In the genomic region with DNA sequence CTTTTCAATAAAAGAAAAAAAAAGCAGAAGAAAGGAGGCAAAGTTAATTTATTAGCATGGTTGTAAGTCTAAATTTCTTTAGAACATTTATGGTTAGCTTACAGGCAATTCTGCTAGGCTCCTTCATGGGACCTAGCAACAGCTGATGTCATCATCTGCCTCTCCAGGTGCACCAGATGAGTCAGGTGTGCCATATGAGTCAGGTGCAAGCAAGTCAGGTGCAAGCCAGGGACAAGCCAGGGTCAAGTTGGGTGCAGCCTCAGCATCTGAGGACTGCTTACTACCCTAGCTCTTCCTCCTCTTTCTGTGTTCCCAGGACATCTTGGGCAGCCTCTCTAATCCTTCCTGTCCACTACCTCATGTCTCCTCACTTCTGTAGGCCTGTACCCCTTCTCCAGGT, we compare ENCODE assay signal across 37 mouse cellular contexts. TPM values are rescaled to one million over a fixed set of nuclear protein-coding genes. Genes with fewer than 3 reads are reported as not detected.
"Had no signal": no experiment of that assay in that cellular context is flagged by ENCODE, and none has a peak within 500 bp of the region (broad histone marks: within the 10 kb centered on the region; RNA-seq: fewer than 3 reads in every experiment).

No protein-coding gene starts in this region.

- H3K9me3 ChIP-seq: heart, embryonic 13.5 days; heart, embryonic 15.5 days; hindbrain, embryonic 10.5 days; hindbrain, embryonic 12.5 days; limb, embryonic 10.5 days; limb, embryonic 12.5 days; liver, embryonic 13.5 days had no signal

- H3K27ac ChIP-seq: gastrocnemius, adult 2 months; heart, embryonic 13.5 days; heart, embryonic 15.5 days; hindbrain, embryonic 10.5 days; hindbrain, embryonic 12.5 days; hindbrain, embryonic 14.5 days; hindbrain, postnatal 0 days; left cerebral cortex, adult 2 months; limb, embryonic 10.5 days; limb, embryonic 12.5 days; liver, embryonic 13.5 days had no signal

- DNase-seq: gastrocnemius, adult 2 months; gastrocnemius, postnatal 10 days; gastrocnemius, postnatal 25 days; heart, postnatal 14 days; heart, postnatal 36 days; kidney, adult 18-20 months; kidney, adult 8-10 months; kidney, postnatal 10 days; kidney, postnatal 25 days; kidney, postnatal 4 days; liver; liver, embryonic 13.5 days had no signal

- ATAC-seq: forebrain, embryonic 16.5 days; hindbrain, postnatal 0 days had no signal

- H3K4me1 ChIP-seq: heart, embryonic 13.5 days; heart, embryonic 15.5 days; hindbrain, embryonic 10.5 days; hindbrain, embryonic 12.5 days; limb, embryonic 10.5 days; limb, embryonic 12.5 days had no signal

- H3K27me3 ChIP-seq: heart, embryonic 13.5 days; heart, embryonic 15.5 days; hindbrain, embryonic 12.5 days; limb, embryonic 12.5 days; liver, embryonic 13.5 days had no signal

- H3K4me3 ChIP-seq: gastrocnemius, adult 2 months; heart, embryonic 13.5 days; heart, embryonic 15.5 days; hindbrain, embryonic 10.5 days; hindbrain, embryonic 12.5 days; left cerebral cortex, adult 2 months; limb, embryonic 10.5 days; limb, embryonic 12.5 days; liver, embryonic 13.5 days had no signal

- H3K4me2 ChIP-seq: heart, embryonic 11.5 days; heart, embryonic 13.5 days; heart, embryonic 15.5 days; hindbrain, embryonic 12.5 days; hindbrain, embryonic 14.5 days; limb, embryonic 12.5 days; liver, embryonic 11.5 days; liver, embryonic 13.5 days had no signal

- H3K9ac ChIP-seq: heart, embryonic 13.5 days; heart, embryonic 15.5 days; hindbrain, embryonic 12.5 days; hindbrain, embryonic 14.5 days; limb, embryonic 12.5 days; liver, embryonic 13.5 days had no signal

RNA-seq across cellular contexts. Expression of a gene that starts 24.6 kb away (rescaled TPM):
- total RNA-seq: gastrocnemius, adult 2 months; gastrocnemius, postnatal 10 days; gastrocnemius, postnatal 25 days; gastrocnemius, postnatal 4 days; granulocyte monocyte progenitor cell, adult 5-6 weeks; heart, adult 8-10 months; heart, postnatal 14 days; heart, postnatal 36 days; layer of hippocampus, postnatal 10 days; layer of hippocampus, postnatal 25 days; left cerebral cortex, adult 2 months; left cerebral cortex, postnatal 14 days; left cerebral cortex, postnatal 36 days had no signal
- polyA plus RNA-seq: forebrain, embryonic 16.5 days; frontal cortex, adult 2 months; heart, embryonic 11.5 days; heart, embryonic 13.5 days; heart, embryonic 15.5 days; heart, postnatal 0 days; hindbrain, embryonic 10.5 days; hindbrain, embryonic 12.5 days; hindbrain, embryonic 14.5 days; hindbrain, postnatal 0 days; intestine, embryonic 14.5 days; kidney, embryonic 14.5 days; kidney, embryonic 16.5 days; limb, embryonic 10.5 days; limb, embryonic 12.5 days; limb, embryonic 14.5 days; liver, embryonic 11.5 days; liver, embryonic 13.5 days had no signal

RNA-seq across cellular contexts. Expression of a gene that starts 41.5 kb away (rescaled TPM):
- total RNA-seq: gastrocnemius, adult 2 months; gastrocnemius, postnatal 10 days; gastrocnemius, postnatal 25 days; gastrocnemius, postnatal 4 days; granulocyte monocyte progenitor cell, adult 5-6 weeks; heart, adult 8-10 months; heart, postnatal 14 days; heart, postnatal 36 days; hindbrain, postnatal 0 days; layer of hippocampus, postnatal 10 days; layer of hippocampus, postnatal 25 days; left cerebral cortex, adult 2 months; left cerebral cortex, postnatal 14 days; left cerebral cortex, postnatal 36 days had no signal
- polyA plus RNA-seq: forebrain, embryonic 16.5 days; frontal cortex, adult 2 months; heart, embryonic 11.5 days; heart, embryonic 13.5 days; heart, embryonic 15.5 days; heart, postnatal 0 days; hindbrain, embryonic 10.5 days; hindbrain, embryonic 12.5 days; hindbrain, embryonic 14.5 days; hindbrain, postnatal 0 days; intestine, embryonic 14.5 days; kidney, embryonic 14.5 days; kidney, embryonic 16.5 days; limb, embryonic 10.5 days; limb, embryonic 12.5 days; limb, embryonic 14.5 days; liver, embryonic 11.5 days; liver, embryonic 13.5 days had no signal

RNA-seq across cellular contexts. Expression of a gene that starts 41.6 kb away (rescaled TPM):
- total RNA-seq: gastrocnemius, adult 2 months; gastrocnemius, postnatal 10 days; gastrocnemius, postnatal 25 days; gastrocnemius, postnatal 4 days; granulocyte monocyte progenitor cell, adult 5-6 weeks; heart, postnatal 14 days; heart, postnatal 36 days; hindbrain, postnatal 0 days; layer of hippocampus, postnatal 10 days; layer of hippocampus, postnatal 25 days; left cerebral cortex, adult 2 months; left cerebral cortex, postnatal 14 days; left cerebral cortex, postnatal 36 days had no signal
- polyA plus RNA-seq: forebrain, embryonic 16.5 days; frontal cortex, adult 2 months; heart, embryonic 11.5 days; heart, embryonic 13.5 days; heart, embryonic 15.5 days; heart, postnatal 0 days; hindbrain, embryonic 10.5 days; hindbrain, embryonic 12.5 days; hindbrain, embryonic 14.5 days; hindbrain, postnatal 0 days; intestine, embryonic 14.5 days; kidney, embryonic 14.5 days; kidney, embryonic 16.5 days; limb, embryonic 10.5 days; limb, embryonic 12.5 days; limb, embryonic 14.5 days; liver, embryonic 11.5 days; liver, embryonic 13.5 days had no signal
